Mouse (Mus musculus) megakaryocyte, embryonic 14.5 days (primary cell): Measurements from ENCODE around the gene Slf1.

Experiments
- FLI1 ChIP-seq: IDR thresholded peaks from 2 replicates; pipeline ENCODE4 v1.6.1; 2012; ENCODE audit warnings: low read length, inconsistent platforms, mixed read lengths
- GATA1 ChIP-seq: IDR thresholded peaks from 3 replicates; pipeline ENCODE4 v1.6.1; 2012; ENCODE audit warnings: mixed read lengths, low read length, inconsistent platforms, borderline replicate concordance

DNA sequence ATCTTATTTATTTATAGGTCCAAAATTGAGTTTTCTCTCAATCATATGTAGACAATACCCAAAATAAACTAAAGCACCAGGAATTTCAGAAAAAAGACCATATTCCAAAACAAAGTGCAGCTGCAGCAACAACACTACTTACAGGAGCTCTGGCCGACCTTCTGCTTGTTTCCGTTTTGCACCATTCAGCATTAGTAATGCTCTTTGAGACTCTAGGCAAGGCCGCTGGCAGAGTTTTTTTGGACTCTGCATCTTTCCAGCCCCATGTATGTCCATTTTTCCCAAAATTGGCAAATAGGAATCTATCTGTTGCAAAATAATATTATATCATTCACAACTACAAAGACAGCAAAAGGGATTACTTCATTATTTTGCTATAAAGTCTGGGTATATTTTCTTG is 85.5 kb downstream of the Slf1 start:
- TF ChIP-seq GATA1 = no peak
- no peak for TF ChIP-seq FLI1
